Mouse (Mus musculus): ENCODE results near the gene Pex19. TPM values are rescaled to one million over a fixed set of nuclear protein-coding genes. Genes with fewer than 3 reads are reported as not detected.

The Pex19 gene
- total RNA-seq, 1 experiment from 2014 or later: 141 TPM

DNA sequence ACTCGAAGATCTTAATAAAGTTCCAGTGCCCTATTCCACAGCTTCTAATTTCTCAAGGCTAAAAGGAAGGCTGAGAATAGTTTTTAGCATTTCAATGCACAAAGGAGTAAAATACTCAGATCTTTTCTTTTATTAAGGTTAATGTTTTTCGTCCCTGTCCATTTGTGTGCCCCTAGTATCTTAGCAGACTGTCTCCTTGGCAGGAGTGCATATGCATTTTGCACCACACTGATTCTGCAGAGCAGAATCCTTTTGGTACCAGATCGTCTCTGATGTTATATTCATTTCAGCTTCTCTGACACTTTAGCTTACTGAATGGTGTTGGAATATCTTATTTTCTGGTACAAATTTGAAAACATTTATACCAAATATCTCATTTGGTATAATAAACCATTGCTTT is 55.2 kb downstream of the Pex19 start:
- no peak for DNase-seq

DNA sequence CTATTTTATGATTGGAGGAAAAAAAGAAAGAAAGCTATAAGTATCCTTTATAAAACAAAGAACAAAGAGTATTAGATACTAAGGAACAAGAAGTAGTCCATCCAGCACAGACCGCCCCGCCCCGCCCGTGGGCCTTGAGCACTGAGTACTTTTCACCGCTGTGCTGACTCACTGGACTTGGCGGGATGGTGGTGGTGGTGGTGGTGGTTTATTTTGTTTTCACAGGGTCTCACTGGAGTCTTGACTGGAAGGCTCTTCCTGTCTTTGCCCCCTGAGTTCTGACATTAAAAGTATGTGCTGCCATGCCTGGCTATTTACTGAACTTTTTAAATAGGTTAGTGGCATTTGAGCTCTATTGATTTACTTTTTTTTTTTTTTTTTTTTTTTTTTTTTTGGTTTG is 56.5 kb downstream of the Pex19 start:
- no peak for DNase-seq

GRCm38 (mm10) chr1:172183915-172184314 is 57.4 kb downstream of the Pex19 start:
- DNase-seq: no peak

Other genes with a start within 250 kb of the Pex19 start
- 0.11 and 0.75 TPM in 2 replicates for gene Gm10521, start 231.1 kb upstream of the Pex19 start, total RNA-seq (2021)
- gene Slamf6, start 209.2 kb upstream of the Pex19 start, total RNA-seq (2021): 1.5 and 9.3 TPM in 2 replicates
- 4.6 and 6.8 TPM in 2 replicates for gene Vangl2, start 98.3 kb upstream of the Pex19 start, total RNA-seq (2021)
- gene Nhlh1, start 69.2 kb upstream of the Pex19 start, total RNA-seq (2021): not detected in 2 replicates
- 161 TPM in 2 replicates for gene Copa, start 44.2 kb upstream of the Pex19 start, total RNA-seq (2021)
- gene Ncstn, start 44.0 kb upstream of the Pex19 start, total RNA-seq (2021): 89.8 and 101 TPM in 2 replicates
- gene Dcaf8, start 21.3 kb downstream of the Pex19 start, total RNA-seq (2021): 118 and 125 TPM in 2 replicates
- gene Pea15a, start 80.0 kb downstream of the Pex19 start, total RNA-seq (2021): 61.5 and 63.2 TPM in 2 replicates
- 0.48 and 1.8 TPM in 2 replicates for gene Casq1, start 93.1 kb downstream of the Pex19 start, total RNA-seq (2021)
- gene Atp1a4, start 131.7 kb downstream of the Pex19 start, total RNA-seq (2021): 0.22 and 0.41 TPM in 2 replicates
- 23.9 and 26.1 TPM in 2 replicates for gene Igsf8, start 134.9 kb downstream of the Pex19 start, total RNA-seq (2021)
- gene Atp1a2, start 171.3 kb downstream of the Pex19 start, total RNA-seq (2021): 315 and 342 TPM in 2 replicates
- gene Kcnj9, start 202.6 kb downstream of the Pex19 start, total RNA-seq (2021): 0.07 and 0.30 TPM in 2 replicates
- 0.70 and 0.79 TPM in 2 replicates for gene Kcnj10, start 214.5 kb downstream of the Pex19 start, total RNA-seq (2021)
- gene Pigm, start 249.8 kb downstream of the Pex19 start, total RNA-seq (2021): 12.3 and 14.5 TPM in 2 replicates

All from adrenal gland, postnatal 14 days (tissue).